Mouse (Mus musculus) limb, embryonic 13.5 days (tissue): Measurements from ENCODE around the gene Znrf3. TPM values are rescaled to one million over a fixed set of nuclear protein-coding genes. Genes with fewer than 3 reads are reported as not detected.

Experiments
- ATAC-seq: fragments of 200-750 bp; cut with Nextera tagmentation; 2 replicates; pipeline ENCODE4 v1.8.0; 2017; ENCODE audit warnings: low read depth, moderate number of reproducible peaks, moderate TSS enrichment; ENCODE audit not compliant: low FRiP score
- H3K27ac ChIP-seq: fragments of 300-500 bp; sonication (generic); 2 replicates; pipeline ENCODE4 v1.5.1; 2015; ENCODE audit warnings: inconsistent platforms, mild to moderate bottlenecking, moderate library complexity
- H3K27me3 ChIP-seq: fragments of 300-500 bp; sonication (generic); 2 replicates; pipeline ENCODE4 v1.6.1; 2015; ENCODE audit warnings: mild to moderate bottlenecking, inconsistent platforms
- H3K36me3 ChIP-seq: fragments of 300-500 bp; sonication (generic); 2 replicates; pipeline ENCODE4 v1.6.1; 2015; ENCODE audit warnings: inconsistent platforms, mild to moderate bottlenecking, moderate library complexity
- H3K4me1 ChIP-seq: fragments of 300-500 bp; sonication (generic); 2 replicates; pipeline ENCODE4 v1.6.1; 2015; ENCODE audit warnings: inconsistent platforms
- H3K4me2 ChIP-seq: fragments of 300-500 bp; sonication (generic); replicated peaks from 2 replicates; pipeline ENCODE4 v1.6.1; 2015; ENCODE audit warnings: inconsistent platforms, mild to moderate bottlenecking, moderate library complexity
- H3K4me3 ChIP-seq: fragments of 300-500 bp; sonication (generic); 2 replicates; pipeline ENCODE4 v1.5.1; 2015; ENCODE audit warnings: moderate library complexity, mild to moderate bottlenecking, inconsistent platforms
- H3K9ac ChIP-seq: fragments of 300-500 bp; sonication (generic); 2 replicates; pipeline ENCODE4 v1.6.1; 2015; ENCODE audit warnings: mild to moderate bottlenecking, inconsistent platforms
- H3K9me3 ChIP-seq: fragments of 300-500 bp; sonication (generic); 2 replicates; pipeline ENCODE4 v1.6.1; 2016; ENCODE audit warnings: inconsistent platforms
- WGBS: fragments of 180-500 bp; shearing (Covaris S2); methylation state at CpG from one replicate; pipeline ENCODE4 v1.1.7; 2015; 5-methylcytosine and 5-hydroxymethylcytosine counted together
- polyA plus RNA-seq: library from polyadenylated mRNA; unstranded; fragments of >200 nt; fragmentation: Nextera tagmentation; extraction: Ambion mirVana; gene quantifications from 2 replicates; pipeline ENCODE4 v1.2.1, GENCODE M21; 2015

The Znrf3 gene
- polyA plus RNA-seq, 1 experiment from 2014 or later, result 14.8 TPM

- Histone ChIP-seq H3K27ac (no peak overlapping the region), H3K9ac (no peak overlapping the region), H3K9me3 (no peaks in the 10 kb centered on the region), H3K4me3 (no peak overlapping the region), H3K4me1 (no peaks in the 10 kb centered on the region), H3K36me3 (peaks cover 8% of the 10 kb centered on the region; the same call in 1 of the 2 replicates), H3K27me3 (no peaks in the 10 kb centered on the region), H3K4me2 (no peak overlapping the region)
- ATAC-seq, result no peak
- WGBS, result 88% methylated on average over 6 of the region's 6 CpGs
These were observed 119.4 kb downstream of the Znrf3 start for GRCm38 (mm10) chr11:5325217-5325616.

- H3K36me3 ChIP-seq, result peaks cover 5% of the 10 kb centered on the region; the same call in 1 of the 2 replicates
- no peak overlapping the region for H3K4me2 ChIP-seq
- no peaks in the 10 kb centered on the region for H3K27me3 ChIP-seq
- H3K4me1 ChIP-seq, result 0 out of 2 replicates have a peak, but pooled peaks cover 4% of the 10 kb centered on the region
- no peak for ATAC-seq
- H3K9me3 ChIP-seq, result no peaks in the 10 kb centered on the region
- no peak overlapping the region for H3K9ac ChIP-seq
- H3K27ac ChIP-seq, result no peak overlapping the region
- H3K4me3 ChIP-seq, result no peak overlapping the region
- WGBS, result 65% methylated on average over 2 of the region's 2 CpGs
These were observed 120.4 kb downstream of the Znrf3 start for GRCm38 (mm10) chr11:5324296-5324695.

GRCm38 (mm10) chr11:5321687-5322086, 123.0 kb downstream of the Znrf3 start:
- H3K4me3 ChIP-seq, result no peak overlapping the region
- no peak overlapping the region for H3K27ac ChIP-seq
- 88% methylated on average over 1 of the region's 1 CpGs for WGBS
- no peaks in the 10 kb centered on the region for H3K36me3 ChIP-seq
- no peak for ATAC-seq
- H3K4me2 ChIP-seq, result no peak overlapping the region
- no peak overlapping the region for H3K9ac ChIP-seq
- no peaks in the 10 kb centered on the region for H3K27me3 ChIP-seq
- no peaks in the 10 kb centered on the region for H3K9me3 ChIP-seq
- H3K4me1 ChIP-seq, result peaks cover 18% of the 10 kb centered on the region

- no peaks in the 10 kb centered on the region for H3K27me3 ChIP-seq
- H3K9ac ChIP-seq, result no peak overlapping the region
- H3K4me3 ChIP-seq, result no peak overlapping the region
- H3K4me1 ChIP-seq, result peaks cover 29% of the 10 kb centered on the region
- H3K36me3 ChIP-seq, result no peaks in the 10 kb centered on the region
- ATAC-seq, result no peak
- no peaks in the 10 kb centered on the region for H3K9me3 ChIP-seq
- peak overlapping the region; percentile 16; the same call in 1 of the 2 replicates for H3K27ac ChIP-seq
- WGBS, result 53% methylated on average over 2 of the region's 2 CpGs
- no peak overlapping the region for H3K4me2 ChIP-seq
These were observed 125.7 kb downstream of the Znrf3 start for GRCm38 (mm10) chr11:5318976-5319375.

- no peak overlapping the region for H3K9ac ChIP-seq
- 23% methylated on average over 8 of the region's 8 CpGs for WGBS
- no peak overlapping the region for H3K4me2 ChIP-seq
- H3K27ac ChIP-seq, result peak overlapping the region; percentile 16; the same call in 1 of the 2 replicates
- no peaks in the 10 kb centered on the region for H3K9me3 ChIP-seq
- H3K27me3 ChIP-seq, result no peaks in the 10 kb centered on the region
- ATAC-seq, result no peak
- H3K4me3 ChIP-seq, result no peak overlapping the region
- peaks cover 37% of the 10 kb centered on the region for H3K4me1 ChIP-seq
- no peaks in the 10 kb centered on the region for H3K36me3 ChIP-seq
These were observed 126.4 kb downstream of the Znrf3 start for GRCm38 (mm10) chr11:5318035-5318775.

- ATAC-seq, result no peak
- Histone ChIP-seq H3K27ac (peak overlapping the region; percentile 81), H3K4me3 (no peak overlapping the region), H3K9me3 (no peaks in the 10 kb centered on the region), H3K36me3 (no peaks in the 10 kb centered on the region), H3K4me2 (no peak overlapping the region), H3K4me1 (peaks cover 39% of the 10 kb centered on the region), H3K27me3 (no peaks in the 10 kb centered on the region), H3K9ac (no peak overlapping the region)
These were observed 129.9 kb downstream of the Znrf3 start for GRCm38 (mm10) chr11:5314796-5315195.

- Histone ChIP-seq H3K4me3 (no peak overlapping the region), H3K4me1 (peaks cover 36% of the 10 kb centered on the region), H3K27me3 (no peaks in the 10 kb centered on the region), H3K4me2 (no peak overlapping the region), H3K27ac (peak overlapping the region; percentile 81), H3K9me3 (no peaks in the 10 kb centered on the region), H3K9ac (no peak overlapping the region), H3K36me3 (no peaks in the 10 kb centered on the region)
- WGBS, result 9% methylated on average over 3 of the region's 3 CpGs
- ATAC-seq, result peak; percentile 44; the same call in 1 of the 2 replicates
These were observed 130.3 kb downstream of the Znrf3 start for GRCm38 (mm10) chr11:5314330-5314741.

GRCm38 (mm10) chr11:5307024-5307905, 137.4 kb downstream of the Znrf3 start:
- no peak overlapping the region for H3K4me3 ChIP-seq
- no peak overlapping the region for H3K4me2 ChIP-seq
- H3K27ac ChIP-seq, result no peak overlapping the region
- H3K9ac ChIP-seq, result no peak overlapping the region
- H3K36me3 ChIP-seq, result 0 out of 2 replicates have a peak, but pooled peaks cover 3% of the 10 kb centered on the region
- no peak for ATAC-seq
- no peaks in the 10 kb centered on the region for H3K4me1 ChIP-seq
- 92% methylated on average over 13 of the region's 13 CpGs for WGBS
- no peaks in the 10 kb centered on the region for H3K27me3 ChIP-seq
- H3K9me3 ChIP-seq, result no peaks in the 10 kb centered on the region

- no peak overlapping the region for H3K4me2 ChIP-seq
- H3K27ac ChIP-seq, result no peak overlapping the region
- H3K36me3 ChIP-seq, result 0 out of 2 replicates have a peak, but pooled peaks cover 3% of the 10 kb centered on the region
- no peak overlapping the region for H3K4me3 ChIP-seq
- H3K4me1 ChIP-seq, result 0 out of 2 replicates have a peak, but pooled peaks cover 2% of the 10 kb centered on the region
- no peak for ATAC-seq
- no peak overlapping the region for H3K9ac ChIP-seq
- no peaks in the 10 kb centered on the region for H3K9me3 ChIP-seq
- no peaks in the 10 kb centered on the region for H3K27me3 ChIP-seq
These were observed 138.6 kb downstream of the Znrf3 start for GRCm38 (mm10) chr11:5306017-5306416.

GRCm38 (mm10) chr11:5304526-5304925, 140.1 kb downstream of the Znrf3 start:
- ATAC-seq, result no peak
- Histone ChIP-seq H3K4me2 (no peak overlapping the region), H3K4me3 (no peak overlapping the region), H3K4me1 (0 out of 2 replicates have a peak, but pooled peaks cover 5% of the 10 kb centered on the region), H3K36me3 (0 out of 2 replicates have a peak, but pooled peaks cover 3% of the 10 kb centered on the region), H3K27me3 (no peaks in the 10 kb centered on the region), H3K9me3 (no peaks in the 10 kb centered on the region), H3K27ac (no peak overlapping the region), H3K9ac (no peak overlapping the region)

GRCm38 (mm10) chr11:5298007-5298372, 146.7 kb downstream of the Znrf3 start:
- H3K36me3 ChIP-seq, result no peaks in the 10 kb centered on the region
- no peaks in the 10 kb centered on the region for H3K9me3 ChIP-seq
- H3K4me2 ChIP-seq, result peak overlapping the region; percentile 50
- WGBS, result 5% methylated on average over 1 of the region's 1 CpGs
- no peak overlapping the region for H3K4me3 ChIP-seq
- no peaks in the 10 kb centered on the region for H3K27me3 ChIP-seq
- no peak overlapping the region for H3K9ac ChIP-seq
- peak overlapping the region; percentile 56 for H3K27ac ChIP-seq
- ATAC-seq, result no peak
- H3K4me1 ChIP-seq, result peaks cover 46% of the 10 kb centered on the region
